Mouse (Mus musculus): ENCODE data around the gene Tigd2.

The Tigd2 gene

DNA sequence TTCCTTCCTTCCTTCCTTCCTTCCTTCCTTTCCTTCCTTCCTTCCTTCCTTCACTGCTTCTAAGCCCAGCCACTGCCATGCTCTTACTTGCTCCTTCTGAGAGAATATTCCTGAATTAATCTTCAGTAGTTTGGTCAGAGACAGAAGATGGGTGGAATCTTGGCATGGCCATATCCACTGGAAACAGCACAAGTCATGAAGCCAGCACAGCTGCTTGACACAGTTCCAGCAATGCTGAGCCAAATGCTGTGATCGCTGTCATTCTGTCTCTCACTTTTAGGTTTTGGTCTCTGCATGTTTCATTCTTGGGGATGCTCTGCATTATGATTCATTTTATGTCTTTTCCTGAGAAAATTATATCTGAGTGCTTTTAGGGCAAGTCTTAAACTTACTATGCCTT is 47.2 kb downstream of the Tigd2 start:
- DNase-seq (ENCODE audit: low read depth, low spot score): peak; percentile 68
